Mouse (Mus musculus) small intestine, adult 10 weeks (tissue): Measurements from ENCODE around the gene Olfr52. TPM values are rescaled to one million over a fixed set of nuclear protein-coding genes. Genes with fewer than 3 reads are reported as not detected.

Source experiments
- polyA plus RNA-seq: library from polyadenylated mRNA; stranded (reverse); fragments of 350-450 nt; fragmentation: Illumina TruSeq; extraction: RNeasy Lipid Tissue Mini Kit (QIAGEN cat#74804); gene quantifications from one replicate; pipeline ENCODE4 v1.2.3, GENCODE M21; 2014; ENCODE audit warnings: low replicate concordance

Gene Olfr52
- not detected for polyA plus RNA-seq

GRCm38 (mm10) chr2:86185583-86185982, at the start of gene Olfr52:
Gene Olfr52 (minus strand): TSS chr2:86185683.

GRCm38 (mm10) chr2:86231301-86231700, 45.8 kb upstream of the Olfr52 start, which contains the start of gene Olfr1047:
Gene Olfr1047 (minus strand): TSS chr2:86231401.

GRCm38 (mm10) chr2:86219214-86219613, 33.7 kb upstream of the Olfr52 start, which contains the start of gene Olfr1046:
Gene Olfr1046 (minus strand): TSS chr2:86219314.

GRCm38 (mm10) chr2:86202909-86203308, 17.4 kb upstream of the Olfr52 start, which contains the start of gene Olfr1045:
Gene Olfr1045 (minus strand): TSS chr2:86203009.

GRCm38 (mm10) chr2:86177720-86178119, 7.8 kb downstream of the Olfr52 start, which contains the start of gene Olfr1044:
Gene Olfr1044 (minus strand): TSS chr2:86177820.

GRCm38 (mm10) chr2:86167422-86167821, 18.1 kb downstream of the Olfr52 start, which contains the start of gene Olfr1043:
Gene Olfr1043 (minus strand): TSS chr2:86167522.

GRCm38 (mm10) chr2:86161738-86162137, 23.7 kb downstream of the Olfr52 start, which contains the start of gene Olfr1042:
Gene Olfr1042 (minus strand): TSS chr2:86161838.

GRCm38 (mm10) chr2:86146632-86147031, 38.9 kb downstream of the Olfr52 start, which contains the start of gene Olfr1040:
Gene Olfr1040 (minus strand): TSS chr2:86146732.

GRCm38 (mm10) chr2:86135828-86136227, 49.7 kb downstream of the Olfr52 start, which contains the start of gene Olfr1039:
Gene Olfr1039 (minus strand): TSS chr2:86135928.

Other genes with a start within 250 kb of the Olfr52 start
- not detected for gene Olfr1028, start 235.2 kb downstream of the Olfr52 start, polyA plus RNA-seq
- gene Olfr1029, start 211.8 kb downstream of the Olfr52 start, polyA plus RNA-seq = not detected
- not detected for gene Olfr1030, start 206.4 kb downstream of the Olfr52 start, polyA plus RNA-seq
- gene Olfr1031, start 195.4 kb downstream of the Olfr52 start, polyA plus RNA-seq = not detected
- not detected for gene Olfr1032, start 180.1 kb downstream of the Olfr52 start, polyA plus RNA-seq
- 3.2 TPM for gene Olfr1033, start 165.1 kb downstream of the Olfr52 start, polyA plus RNA-seq
- gene Olfr1034, start 139.8 kb downstream of the Olfr52 start, polyA plus RNA-seq = 0.89 TPM
- gene Olfr1036, start 111.7 kb downstream of the Olfr52 start, polyA plus RNA-seq = not detected
- gene Olfr1037, start 98.3 kb downstream of the Olfr52 start, polyA plus RNA-seq = not detected
- not detected for gene Olfr1039, start 49.8 kb downstream of the Olfr52 start, polyA plus RNA-seq
- not detected for gene Olfr1040, start 39.0 kb downstream of the Olfr52 start, polyA plus RNA-seq
- not detected for gene Olfr1042, start 23.8 kb downstream of the Olfr52 start, polyA plus RNA-seq
- gene Olfr1043, start 18.2 kb downstream of the Olfr52 start, polyA plus RNA-seq = not detected
- not detected for gene Olfr1044, start 7.9 kb downstream of the Olfr52 start, polyA plus RNA-seq
- gene Olfr1045, start 17.3 kb upstream of the Olfr52 start, polyA plus RNA-seq = not detected
- not detected for gene Olfr1046, start 33.6 kb upstream of the Olfr52 start, polyA plus RNA-seq
- gene Olfr1047, start 45.7 kb upstream of the Olfr52 start, polyA plus RNA-seq = not detected
- not detected for gene Olfr1048, start 54.6 kb upstream of the Olfr52 start, polyA plus RNA-seq
- not detected for gene Olfr1049, start 72.6 kb upstream of the Olfr52 start, polyA plus RNA-seq
- gene Olfr1051, start 93.4 kb upstream of the Olfr52 start, polyA plus RNA-seq = not detected
- gene Olfr1052, start 106.8 kb upstream of the Olfr52 start, polyA plus RNA-seq = not detected
- not detected for gene Olfr1053, start 129.6 kb upstream of the Olfr52 start, polyA plus RNA-seq
- not detected for gene Olfr1054, start 149.8 kb upstream of the Olfr52 start, polyA plus RNA-seq
- gene Olfr1055, start 164.6 kb upstream of the Olfr52 start, polyA plus RNA-seq = not detected
- not detected for gene Olfr1056, start 176.8 kb upstream of the Olfr52 start, polyA plus RNA-seq
- gene Olfr1057, start 192.7 kb upstream of the Olfr52 start, polyA plus RNA-seq = not detected
- not detected for gene Olfr1058, start 202.9 kb upstream of the Olfr52 start, polyA plus RNA-seq
- not detected for gene Olfr1061, start 228.4 kb upstream of the Olfr52 start, polyA plus RNA-seq
- gene Olfr1062, start 241.1 kb upstream of the Olfr52 start, polyA plus RNA-seq = not detected